Mouse (Mus musculus): ENCODE measurements around the gene Med4. TPM values are rescaled to one million over a fixed set of nuclear protein-coding genes. Genes with fewer than 3 reads are reported as not detected.

The Med4 gene
- polyA plus RNA-seq, 1 experiment: 24.1 TPM

DNA sequence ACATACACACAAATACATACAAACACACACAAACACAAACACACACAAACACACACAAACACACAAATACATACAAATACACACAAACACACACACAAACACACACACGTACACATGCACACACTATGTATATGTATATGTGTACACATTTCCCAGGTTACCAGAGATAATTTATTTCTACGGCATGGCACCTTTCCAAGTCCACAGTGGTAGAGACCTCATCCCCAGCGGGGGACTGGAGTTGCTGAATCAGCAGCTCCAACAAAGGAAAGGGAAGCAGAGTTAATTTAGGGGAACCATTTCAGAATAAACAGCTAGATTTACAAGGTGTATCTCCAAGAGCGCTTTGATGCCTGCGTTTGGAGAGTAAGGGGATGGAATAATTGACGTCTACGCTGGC is 37.6 kb upstream of the Med4 start:
- Histone ChIP-seq H3K36me3 (ENCODE audit: control insufficient read depth, insufficient read depth, low read length) (no peaks in the 10 kb centered on the region), H3K27ac (ENCODE audit: control insufficient read depth, insufficient read depth, low read length) (no peak overlapping the region), H3K4me3 (ENCODE audit: control insufficient read depth, insufficient read depth, low read length) (no peak overlapping the region), H3K27me3 (ENCODE audit: control insufficient read depth, insufficient read depth, low read length) (no peaks in the 10 kb centered on the region), H3K4me1 (replicated peaks; ENCODE audit: control insufficient read depth, insufficient read depth, low read length) (peaks cover 2% of the 10 kb centered on the region)
- TF ChIP-seq CTCF (IDR thresholded peaks at IDR 0.05; ENCODE audit: borderline replicate concordance, control insufficient read depth, extremely low read depth, insufficient read depth, low read length, poor library complexity) (no peak), POLR2A (IDR thresholded peaks at IDR 0.05; ENCODE audit: control insufficient read depth, extremely low read depth, insufficient read depth, low read length, poor library complexity) (no peak)
- 83% methylated on average over 7 of the region's 7 CpGs for WGBS
- no peak for DNase-seq

DNA sequence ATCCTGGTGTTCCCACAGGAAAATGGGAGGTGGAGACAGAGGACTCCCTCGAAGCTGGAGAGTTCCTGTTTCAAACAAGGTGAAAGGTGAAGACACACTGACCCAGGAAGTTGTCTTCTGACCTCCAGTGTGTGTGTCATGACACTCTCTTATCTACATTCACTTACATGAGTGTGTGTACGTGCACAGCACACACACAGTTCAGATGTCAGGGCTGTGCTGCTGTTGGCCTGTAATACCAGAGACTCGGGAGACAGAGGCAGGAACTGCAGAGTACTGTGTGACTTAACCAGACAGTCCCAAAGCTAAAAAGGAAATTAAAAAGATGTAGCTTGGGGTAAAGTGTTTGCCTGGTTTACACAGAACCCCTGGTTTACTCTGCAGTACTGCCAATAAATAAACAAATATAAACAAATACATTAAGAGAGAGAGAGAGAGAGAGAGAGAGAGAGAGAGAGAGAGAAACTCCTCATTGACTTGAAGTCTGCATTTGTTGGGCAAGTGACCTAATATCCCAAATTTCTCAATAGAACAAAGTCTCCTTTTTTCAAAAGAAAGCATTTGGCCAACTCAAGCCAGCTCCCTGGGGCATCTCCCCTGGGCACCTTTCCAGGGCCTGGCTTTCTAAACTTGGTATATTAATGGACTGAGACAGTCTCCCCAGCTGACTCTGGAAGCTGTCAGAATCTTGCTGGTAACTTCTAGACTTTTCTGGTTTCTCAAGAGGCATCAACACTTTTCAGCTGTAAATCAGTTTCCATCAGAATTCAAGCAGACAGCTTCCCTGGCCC is 36.0 kb upstream of the Med4 start:
- Histone ChIP-seq H3K27ac (ENCODE audit: control insufficient read depth, insufficient read depth, low read length) (no peak overlapping the region), H3K27me3 (ENCODE audit: control insufficient read depth, insufficient read depth, low read length) (no peaks in the 10 kb centered on the region), H3K4me1 (replicated peaks; ENCODE audit: control insufficient read depth, insufficient read depth, low read length) (peaks cover 2% of the 10 kb centered on the region), H3K36me3 (ENCODE audit: control insufficient read depth, insufficient read depth, low read length) (no peaks in the 10 kb centered on the region), H3K4me3 (ENCODE audit: control insufficient read depth, insufficient read depth, low read length) (no peak overlapping the region)
- WGBS: 68% methylated on average over 3 of the region's 3 CpGs
- no peak for DNase-seq
- TF ChIP-seq CTCF (IDR thresholded peaks at IDR 0.05; ENCODE audit: borderline replicate concordance, control insufficient read depth, extremely low read depth, insufficient read depth, low read length, poor library complexity) (no peak), POLR2A (IDR thresholded peaks at IDR 0.05; ENCODE audit: control insufficient read depth, extremely low read depth, insufficient read depth, low read length, poor library complexity) (no peak)

DNA sequence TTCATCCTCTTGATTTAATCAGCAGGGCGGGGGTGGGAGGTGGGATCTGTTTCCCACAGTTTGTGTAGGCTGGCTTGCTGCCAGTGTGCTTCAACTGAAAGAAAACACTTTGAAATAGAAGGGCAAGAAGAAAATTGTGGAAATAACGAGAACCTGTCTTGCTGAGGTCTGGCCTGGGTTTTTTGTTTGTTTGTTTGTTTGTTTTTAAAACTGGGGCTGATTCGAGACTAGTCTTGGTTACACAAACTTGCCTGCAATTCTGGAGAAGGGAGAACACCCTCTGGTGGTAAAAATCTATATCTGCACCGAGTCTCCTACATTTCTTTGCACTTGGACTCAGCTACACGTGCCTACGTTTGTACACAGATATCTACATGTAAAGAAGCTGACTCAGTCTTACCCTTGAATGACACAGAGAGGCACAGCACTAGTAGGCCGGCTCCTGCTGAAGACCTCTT is 35.2 kb upstream of the Med4 start:
- peak; percentile 35 for DNase-seq
- no peaks in the 10 kb centered on the region for H3K36me3 ChIP-seq (ENCODE audit: control insufficient read depth, insufficient read depth, low read length)
- H3K27ac ChIP-seq (ENCODE audit: control insufficient read depth, insufficient read depth, low read length): no peak overlapping the region
- H3K4me3 ChIP-seq (ENCODE audit: control insufficient read depth, insufficient read depth, low read length): no peak overlapping the region
- 10% methylated on average over 7 of the region's 7 CpGs for WGBS
- peaks cover 2% of the 10 kb centered on the region for H3K4me1 ChIP-seq (replicated peaks; ENCODE audit: control insufficient read depth, insufficient read depth, low read length)
- TF ChIP-seq POLR2A (IDR thresholded peaks at IDR 0.05; ENCODE audit: control insufficient read depth, extremely low read depth, insufficient read depth, low read length, poor library complexity) (no peak), CTCF (IDR thresholded peaks at IDR 0.05; ENCODE audit: borderline replicate concordance, control insufficient read depth, extremely low read depth, insufficient read depth, low read length, poor library complexity) (no peak)
- no peaks in the 10 kb centered on the region for H3K27me3 ChIP-seq (ENCODE audit: control insufficient read depth, insufficient read depth, low read length)

DNA sequence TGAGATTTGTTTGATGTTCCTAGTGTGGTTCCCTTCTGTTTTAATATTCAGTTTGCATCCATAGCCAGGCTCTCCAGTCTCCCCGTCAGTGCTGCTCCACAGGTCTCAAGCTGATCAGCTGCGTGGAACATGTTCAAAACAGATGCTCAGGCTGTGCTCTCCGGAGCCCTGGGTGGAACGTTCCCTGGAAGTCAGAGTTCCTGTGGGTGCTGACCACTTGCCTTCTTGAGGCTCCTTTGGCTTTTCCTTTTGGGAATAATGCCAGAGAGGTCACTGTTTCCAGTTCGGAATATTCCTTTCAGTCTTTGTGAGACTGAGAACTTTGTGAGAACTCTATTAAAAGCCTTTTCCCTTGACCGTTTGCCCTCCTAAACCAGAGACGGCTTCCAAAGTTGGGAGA is 34.3 kb upstream of the Med4 start:
- DNase-seq: no peak
- Histone ChIP-seq H3K4me3 (ENCODE audit: control insufficient read depth, insufficient read depth, low read length) (no peak overlapping the region), H3K27me3 (ENCODE audit: control insufficient read depth, insufficient read depth, low read length) (no peaks in the 10 kb centered on the region), H3K4me1 (replicated peaks; ENCODE audit: control insufficient read depth, insufficient read depth, low read length) (peaks cover 2% of the 10 kb centered on the region), H3K36me3 (ENCODE audit: control insufficient read depth, insufficient read depth, low read length) (no peaks in the 10 kb centered on the region), H3K27ac (ENCODE audit: control insufficient read depth, insufficient read depth, low read length) (no peak overlapping the region)
- WGBS: 96% methylated on average over 7 of the region's 7 CpGs
- TF ChIP-seq CTCF (IDR thresholded peaks at IDR 0.05; ENCODE audit: borderline replicate concordance, control insufficient read depth, extremely low read depth, insufficient read depth, low read length, poor library complexity): no peak
- no peak for TF ChIP-seq POLR2A (IDR thresholded peaks at IDR 0.05; ENCODE audit: control insufficient read depth, extremely low read depth, insufficient read depth, low read length, poor library complexity)

DNA sequence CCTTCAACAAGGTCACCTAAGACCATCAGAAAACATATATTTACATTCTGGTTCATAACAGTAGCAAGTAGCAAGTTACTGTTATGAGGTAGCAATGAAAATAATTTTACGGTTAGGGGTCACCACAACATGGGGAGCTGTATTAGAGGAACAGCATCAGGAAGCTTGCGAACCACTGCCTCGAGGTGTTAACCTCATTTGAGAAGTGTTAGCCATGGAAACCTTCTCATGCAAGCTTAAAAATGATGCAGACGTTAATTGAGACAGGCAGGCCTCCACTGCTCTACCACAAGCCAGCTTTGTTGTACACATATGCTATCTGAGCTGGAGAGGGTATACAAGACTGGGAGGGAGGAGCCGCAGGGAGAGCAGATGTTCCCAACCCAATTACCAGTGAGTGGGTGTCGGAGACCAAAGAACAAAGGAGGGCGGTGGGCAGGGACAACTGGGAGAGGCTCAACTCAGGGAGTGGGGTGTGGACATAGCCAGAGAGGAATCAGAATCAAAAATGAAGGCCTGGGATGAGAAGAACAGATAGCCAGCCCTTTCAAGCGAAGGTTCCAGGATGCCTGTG is 33.4 kb upstream of the Med4 start:
- Histone ChIP-seq H3K27ac (ENCODE audit: control insufficient read depth, insufficient read depth, low read length) (no peak overlapping the region), H3K4me1 (replicated peaks; ENCODE audit: control insufficient read depth, insufficient read depth, low read length) (no peaks in the 10 kb centered on the region), H3K36me3 (ENCODE audit: control insufficient read depth, insufficient read depth, low read length) (no peaks in the 10 kb centered on the region), H3K27me3 (ENCODE audit: control insufficient read depth, insufficient read depth, low read length) (no peaks in the 10 kb centered on the region), H3K4me3 (ENCODE audit: control insufficient read depth, insufficient read depth, low read length) (no peak overlapping the region)
- no peak for TF ChIP-seq POLR2A (IDR thresholded peaks at IDR 0.05; ENCODE audit: control insufficient read depth, extremely low read depth, insufficient read depth, low read length, poor library complexity)
- TF ChIP-seq CTCF (IDR thresholded peaks at IDR 0.05; ENCODE audit: borderline replicate concordance, control insufficient read depth, extremely low read depth, insufficient read depth, low read length, poor library complexity): no peak
- WGBS: 84% methylated on average over 8 of the region's 8 CpGs
- DNase-seq: no peak

DNA sequence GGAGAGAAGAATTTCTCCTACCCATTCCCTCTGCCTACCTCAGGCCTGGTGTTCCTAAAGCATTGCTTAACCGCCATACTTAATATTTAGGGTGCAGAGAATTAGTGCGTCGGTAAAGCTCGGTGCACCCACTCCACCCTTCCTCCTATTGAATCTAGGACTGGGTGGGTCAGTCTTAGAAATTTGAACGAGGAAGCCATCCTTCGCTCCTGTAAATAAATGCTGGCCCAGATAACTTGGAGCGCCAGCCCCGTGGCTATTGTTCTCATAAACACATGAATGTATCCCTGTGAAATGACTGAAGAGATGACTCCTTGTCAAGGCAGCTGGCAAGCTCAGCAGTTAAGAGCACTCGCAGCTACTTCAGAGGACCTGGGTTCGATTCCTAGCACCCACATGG is 32.7 kb upstream of the Med4 start:
- TF ChIP-seq POLR2A (IDR thresholded peaks at IDR 0.05; ENCODE audit: control insufficient read depth, extremely low read depth, insufficient read depth, low read length, poor library complexity) (no peak), CTCF (IDR thresholded peaks at IDR 0.05; ENCODE audit: borderline replicate concordance, control insufficient read depth, extremely low read depth, insufficient read depth, low read length, poor library complexity) (no peak)
- Histone ChIP-seq H3K36me3 (ENCODE audit: control insufficient read depth, insufficient read depth, low read length) (no peaks in the 10 kb centered on the region), H3K27ac (ENCODE audit: control insufficient read depth, insufficient read depth, low read length) (no peak overlapping the region), H3K4me3 (ENCODE audit: control insufficient read depth, insufficient read depth, low read length) (no peak overlapping the region), H3K4me1 (replicated peaks; ENCODE audit: control insufficient read depth, insufficient read depth, low read length) (no peaks in the 10 kb centered on the region), H3K27me3 (ENCODE audit: control insufficient read depth, insufficient read depth, low read length) (no peaks in the 10 kb centered on the region)
- DNase-seq: no peak
- 95% methylated on average over 10 of the region's 10 CpGs for WGBS
